Mouse (Mus musculus): ENCODE data around the gene Acsl6. TPM values are rescaled to one million over a fixed set of nuclear protein-coding genes. Genes with fewer than 3 reads are reported as not detected.

The Acsl6 gene
- polyA plus RNA-seq, 1 experiment = not detected

- TF ChIP-seq CTCF (IDR thresholded peaks at IDR 0.05; ENCODE audit: low read depth, low read length) = no peak
- TF ChIP-seq POLR2A (IDR thresholded peaks at IDR 0.05; ENCODE audit: borderline replicate concordance, low read depth, low read length) = no peak
- Histone ChIP-seq H3K4me1 (ENCODE audit: control insufficient read depth, insufficient read depth, low read length) (no peaks in the 10 kb centered on the region), H3K4me3 (ENCODE audit: insufficient read depth, low read length) (no peak overlapping the region)
Measured at GRCm38 (mm10) chr11:54317795-54318194, 14.2 kb downstream of the Acsl6 start.

GRCm38 (mm10) chr11:54321802-54322532 lies 18.4 kb downstream of the Acsl6 start:
- TF ChIP-seq POLR2A (IDR thresholded peaks at IDR 0.05; ENCODE audit: borderline replicate concordance, low read depth, low read length) (no peak), CTCF (IDR thresholded peaks at IDR 0.05; ENCODE audit: low read depth, low read length) (no peak)
- Histone ChIP-seq H3K4me3 (ENCODE audit: insufficient read depth, low read length) (no peak overlapping the region), H3K27ac (ENCODE audit: insufficient read depth, low read depth, low read length) (no peak overlapping the region), H3K4me1 (ENCODE audit: control insufficient read depth, insufficient read depth, low read length) (no peaks in the 10 kb centered on the region)

More at GRCm38 (mm10) chr11:54317795-54318194, 14.2 kb downstream of the Acsl6 start:
- H3K27ac ChIP-seq (ENCODE audit: insufficient read depth, low read depth, low read length) = no peak overlapping the region

- no peak overlapping the region for H3K27ac ChIP-seq (ENCODE audit: insufficient read depth, low read depth, low read length)
- TF ChIP-seq POLR2A (IDR thresholded peaks at IDR 0.05; ENCODE audit: borderline replicate concordance, low read depth, low read length) (no peak), CTCF (IDR thresholded peaks at IDR 0.05; ENCODE audit: low read depth, low read length) (no peak)
- no peaks in the 10 kb centered on the region for H3K4me1 ChIP-seq (ENCODE audit: control insufficient read depth, insufficient read depth, low read length)
- no peak overlapping the region for H3K4me3 ChIP-seq (ENCODE audit: insufficient read depth, low read length)
Measured at GRCm38 (mm10) chr11:54331463-54332183, 28.0 kb downstream of the Acsl6 start.

GRCm38 (mm10) chr11:54336165-54336707 lies 32.6 kb downstream of the Acsl6 start:
- no peak for TF ChIP-seq POLR2A (IDR thresholded peaks at IDR 0.05; ENCODE audit: borderline replicate concordance, low read depth, low read length)
- no peak for TF ChIP-seq CTCF (IDR thresholded peaks at IDR 0.05; ENCODE audit: low read depth, low read length)
- H3K27ac ChIP-seq (ENCODE audit: insufficient read depth, low read depth, low read length) = no peak overlapping the region
- H3K4me1 ChIP-seq (ENCODE audit: control insufficient read depth, insufficient read depth, low read length) = no peaks in the 10 kb centered on the region
- H3K4me3 ChIP-seq (ENCODE audit: insufficient read depth, low read length) = no peak overlapping the region

GRCm38 (mm10) chr11:54343703-54344102 lies 40.1 kb downstream of the Acsl6 start:
- Histone ChIP-seq H3K27ac (ENCODE audit: insufficient read depth, low read depth, low read length) (no peak overlapping the region), H3K4me1 (ENCODE audit: control insufficient read depth, insufficient read depth, low read length) (no peaks in the 10 kb centered on the region), H3K4me3 (ENCODE audit: insufficient read depth, low read length) (no peak overlapping the region)
- no peak for TF ChIP-seq POLR2A (IDR thresholded peaks at IDR 0.05; ENCODE audit: borderline replicate concordance, low read depth, low read length)
- TF ChIP-seq CTCF (IDR thresholded peaks at IDR 0.05; ENCODE audit: low read depth, low read length) = no peak

GRCm38 (mm10) chr11:54351704-54352103 lies 48.1 kb downstream of the Acsl6 start:
- Histone ChIP-seq H3K27ac (ENCODE audit: insufficient read depth, low read depth, low read length) (no peak overlapping the region), H3K4me3 (ENCODE audit: insufficient read depth, low read length) (no peak overlapping the region), H3K4me1 (ENCODE audit: control insufficient read depth, insufficient read depth, low read length) (no peaks in the 10 kb centered on the region)
- TF ChIP-seq CTCF (IDR thresholded peaks at IDR 0.05; ENCODE audit: low read depth, low read length) (no peak), POLR2A (IDR thresholded peaks at IDR 0.05; ENCODE audit: borderline replicate concordance, low read depth, low read length) (no peak)

- no peak overlapping the region for H3K4me3 ChIP-seq (ENCODE audit: insufficient read depth, low read length)
- H3K4me1 ChIP-seq (ENCODE audit: control insufficient read depth, insufficient read depth, low read length) = no peaks in the 10 kb centered on the region
- TF ChIP-seq CTCF (IDR thresholded peaks at IDR 0.05; ENCODE audit: low read depth, low read length) (no peak), POLR2A (IDR thresholded peaks at IDR 0.05; ENCODE audit: borderline replicate concordance, low read depth, low read length) (no peak)
- no peak overlapping the region for H3K27ac ChIP-seq (ENCODE audit: insufficient read depth, low read depth, low read length)
Measured at GRCm38 (mm10) chr11:54353121-54353576, 49.6 kb downstream of the Acsl6 start.

- TF ChIP-seq POLR2A (IDR thresholded peaks at IDR 0.05; ENCODE audit: borderline replicate concordance, low read depth, low read length) (no peak), CTCF (IDR thresholded peaks at IDR 0.05; ENCODE audit: low read depth, low read length) (peak; percentile 46; the same call in 1 of the 2 replicates)
- Histone ChIP-seq H3K4me1 (ENCODE audit: control insufficient read depth, insufficient read depth, low read length) (no peaks in the 10 kb centered on the region), H3K27ac (ENCODE audit: insufficient read depth, low read depth, low read length) (no peak overlapping the region), H3K4me3 (ENCODE audit: insufficient read depth, low read length) (no peak overlapping the region)
Measured at GRCm38 (mm10) chr11:54354595-54355563, 51.3 kb downstream of the Acsl6 start.

- no peak overlapping the region for H3K4me3 ChIP-seq (ENCODE audit: insufficient read depth, low read length)
- TF ChIP-seq CTCF (IDR thresholded peaks at IDR 0.05; ENCODE audit: low read depth, low read length) = no peak
- no peak for TF ChIP-seq POLR2A (IDR thresholded peaks at IDR 0.05; ENCODE audit: borderline replicate concordance, low read depth, low read length)
- H3K27ac ChIP-seq (ENCODE audit: insufficient read depth, low read depth, low read length) = no peak overlapping the region
- no peaks in the 10 kb centered on the region for H3K4me1 ChIP-seq (ENCODE audit: control insufficient read depth, insufficient read depth, low read length)
Measured at GRCm38 (mm10) chr11:54355564-54355955, 52.0 kb downstream of the Acsl6 start.

All from bone marrow macrophage, adult 2 months (primary cell).